Mouse (Mus musculus): ENCODE data around the gene Etnk1. TPM values are rescaled to one million over a fixed set of nuclear protein-coding genes. Genes with fewer than 3 reads are reported as not detected.

Etnk1 gene
- total and polyA plus RNA-seq, 2 experiments = 14.0 to 26.4 TPM

GRCm38 (mm10) chr6:143191477-143192098 is 24.6 kb downstream of the Etnk1 start:
- 72% methylated on average over 9 of the region's 9 CpGs for WGBS
- H3K9ac ChIP-seq (ENCODE audit: low read depth, low read length) = no peak overlapping the region
- TF ChIP-seq POLR2A (IDR thresholded peaks at IDR 0.05; ENCODE audit: extremely low read depth, insufficient read depth, low read length) (no peak), CTCF (IDR thresholded peaks at IDR 0.05; ENCODE audit: low read depth, low read length) (no peak)

GRCm38 (mm10) chr6:143192709-143193108 is 25.7 kb downstream of the Etnk1 start:
- DNase-seq (ENCODE audit: extremely low read depth, low read depth, low spot score) = no peak
- peaks cover 9% of the 10 kb centered on the region for H3K4me1 ChIP-seq (ENCODE audit: control insufficient read depth, insufficient read depth, low read length)
- no peaks in the 10 kb centered on the region; the same call in 1 of the 2 replicates for H3K79me2 ChIP-seq (ENCODE audit: control insufficient read depth, insufficient read depth, low read length)
- peaks cover 22% of the 10 kb centered on the region for H3K36me3 ChIP-seq (ENCODE audit: control insufficient read depth, insufficient read depth, low read length)
- no peak overlapping the region for H3K27ac ChIP-seq (replicated peaks; ENCODE audit: insufficient read depth, low read depth, low read length)
- no peak overlapping the region for H3K9ac ChIP-seq (ENCODE audit: low read depth, low read length)
- TF ChIP-seq CTCF (IDR thresholded peaks at IDR 0.05; ENCODE audit: low read depth, low read length) = no peak
- TF ChIP-seq POLR2A (IDR thresholded peaks at IDR 0.05; ENCODE audit: extremely low read depth, insufficient read depth, low read length) = no peak
- H3K27me3 ChIP-seq (ENCODE audit: control insufficient read depth, insufficient read depth, low read length) = no peaks in the 10 kb centered on the region
- H3K4me3 ChIP-seq (ENCODE audit: insufficient read depth, low read depth, low read length) = no peak overlapping the region
- 90% methylated on average over 8 of the region's 8 CpGs for WGBS

More at GRCm38 (mm10) chr6:143191477-143192098, 24.6 kb downstream of the Etnk1 start:
- Histone ChIP-seq H3K36me3 (ENCODE audit: control insufficient read depth, insufficient read depth, low read length) (peaks cover 17% of the 10 kb centered on the region), H3K79me2 (ENCODE audit: control insufficient read depth, insufficient read depth, low read length) (no peaks in the 10 kb centered on the region; the same call in 1 of the 2 replicates), H3K27ac (replicated peaks; ENCODE audit: insufficient read depth, low read depth, low read length) (no peak overlapping the region), H3K27me3 (ENCODE audit: control insufficient read depth, insufficient read depth, low read length) (no peaks in the 10 kb centered on the region), H3K4me3 (ENCODE audit: insufficient read depth, low read depth, low read length) (no peak overlapping the region), H3K4me1 (ENCODE audit: control insufficient read depth, insufficient read depth, low read length) (peaks cover 9% of the 10 kb centered on the region)
- DNase-seq (ENCODE audit: extremely low read depth, low read depth, low spot score) = no peak

- no peaks in the 10 kb centered on the region; the same call in 1 of the 2 replicates for H3K79me2 ChIP-seq (ENCODE audit: control insufficient read depth, insufficient read depth, low read length)
- DNase-seq (ENCODE audit: extremely low read depth, low read depth, low spot score) = peak; percentile 85
- H3K36me3 ChIP-seq (ENCODE audit: control insufficient read depth, insufficient read depth, low read length) = peaks cover 21% of the 10 kb centered on the region
- no peak overlapping the region for H3K9ac ChIP-seq (ENCODE audit: low read depth, low read length)
- no peak overlapping the region for H3K4me3 ChIP-seq (ENCODE audit: insufficient read depth, low read depth, low read length)
- TF ChIP-seq CTCF (IDR thresholded peaks at IDR 0.05; ENCODE audit: low read depth, low read length) (no peak), POLR2A (IDR thresholded peaks at IDR 0.05; ENCODE audit: extremely low read depth, insufficient read depth, low read length) (no peak)
- WGBS = 22% methylated on average over 10 of the region's 10 CpGs
- H3K27me3 ChIP-seq (ENCODE audit: control insufficient read depth, insufficient read depth, low read length) = no peaks in the 10 kb centered on the region
- H3K27ac ChIP-seq (replicated peaks; ENCODE audit: insufficient read depth, low read depth, low read length) = no peak overlapping the region
- H3K4me1 ChIP-seq (ENCODE audit: control insufficient read depth, insufficient read depth, low read length) = peaks cover 9% of the 10 kb centered on the region
These were observed 26.1 kb downstream of the Etnk1 start for GRCm38 (mm10) chr6:143193166-143193565.

- Histone ChIP-seq H3K4me3 (ENCODE audit: insufficient read depth, low read depth, low read length) (no peak overlapping the region), H3K4me1 (ENCODE audit: control insufficient read depth, insufficient read depth, low read length) (peaks cover 9% of the 10 kb centered on the region), H3K79me2 (ENCODE audit: control insufficient read depth, insufficient read depth, low read length) (no peaks in the 10 kb centered on the region; the same call in 1 of the 2 replicates), H3K36me3 (ENCODE audit: control insufficient read depth, insufficient read depth, low read length) (peaks cover 22% of the 10 kb centered on the region), H3K27me3 (ENCODE audit: control insufficient read depth, insufficient read depth, low read length) (no peaks in the 10 kb centered on the region), H3K27ac (replicated peaks; ENCODE audit: insufficient read depth, low read depth, low read length) (peak overlapping the region; percentile 27), H3K9ac (ENCODE audit: low read depth, low read length) (no peak overlapping the region)
- WGBS = 25% methylated on average over 6 of the region's 6 CpGs
- DNase-seq (ENCODE audit: extremely low read depth, low read depth, low spot score) = peak; percentile 79
- TF ChIP-seq CTCF (IDR thresholded peaks at IDR 0.05; ENCODE audit: low read depth, low read length) (no peak), POLR2A (IDR thresholded peaks at IDR 0.05; ENCODE audit: extremely low read depth, insufficient read depth, low read length) (no peak)
These were observed 26.6 kb downstream of the Etnk1 start for GRCm38 (mm10) chr6:143193641-143194040.

GRCm38 (mm10) chr6:143197053-143197452 is 30.0 kb downstream of the Etnk1 start:
- Histone ChIP-seq H3K36me3 (ENCODE audit: control insufficient read depth, insufficient read depth, low read length) (peaks cover 41% of the 10 kb centered on the region), H3K4me3 (ENCODE audit: insufficient read depth, low read depth, low read length) (no peak overlapping the region), H3K79me2 (ENCODE audit: control insufficient read depth, insufficient read depth, low read length) (peaks cover 3% of the 10 kb centered on the region; the same call in 1 of the 2 replicates), H3K9ac (ENCODE audit: low read depth, low read length) (no peak overlapping the region), H3K27ac (replicated peaks; ENCODE audit: insufficient read depth, low read depth, low read length) (no peak overlapping the region), H3K4me1 (ENCODE audit: control insufficient read depth, insufficient read depth, low read length) (peaks cover 5% of the 10 kb centered on the region), H3K27me3 (ENCODE audit: control insufficient read depth, insufficient read depth, low read length) (no peaks in the 10 kb centered on the region)
- DNase-seq (ENCODE audit: extremely low read depth, low read depth, low spot score) = no peak
- no peak for TF ChIP-seq POLR2A (IDR thresholded peaks at IDR 0.05; ENCODE audit: extremely low read depth, insufficient read depth, low read length)
- no peak for TF ChIP-seq CTCF (IDR thresholded peaks at IDR 0.05; ENCODE audit: low read depth, low read length)
- WGBS = 80% methylated on average over 13 of the region's 13 CpGs

- Histone ChIP-seq H3K27ac (replicated peaks; ENCODE audit: insufficient read depth, low read depth, low read length) (no peak overlapping the region), H3K79me2 (ENCODE audit: control insufficient read depth, insufficient read depth, low read length) (peaks cover 3% of the 10 kb centered on the region; the same call in 1 of the 2 replicates), H3K4me1 (ENCODE audit: control insufficient read depth, insufficient read depth, low read length) (peaks cover 5% of the 10 kb centered on the region), H3K9ac (ENCODE audit: low read depth, low read length) (no peak overlapping the region), H3K27me3 (ENCODE audit: control insufficient read depth, insufficient read depth, low read length) (no peaks in the 10 kb centered on the region), H3K4me3 (ENCODE audit: insufficient read depth, low read depth, low read length) (no peak overlapping the region), H3K36me3 (ENCODE audit: control insufficient read depth, insufficient read depth, low read length) (peaks cover 44% of the 10 kb centered on the region)
- no peak for TF ChIP-seq POLR2A (IDR thresholded peaks at IDR 0.05; ENCODE audit: extremely low read depth, insufficient read depth, low read length)
- TF ChIP-seq CTCF (IDR thresholded peaks at IDR 0.05; ENCODE audit: low read depth, low read length) = no peak
- DNase-seq (ENCODE audit: extremely low read depth, low read depth, low spot score) = no peak
- WGBS = 92% methylated on average over 7 of the region's 7 CpGs
These were observed 31.4 kb downstream of the Etnk1 start for GRCm38 (mm10) chr6:143198421-143198820.

All from liver, adult 2 months (tissue).